Mouse (Mus musculus): ENCODE data around the gene P2rx3. TPM values are rescaled to one million over a fixed set of nuclear protein-coding genes. Genes with fewer than 3 reads are reported as not detected.

P2rx3 gene
- polyA plus RNA-seq, 1 experiment: 53.1 TPM

DNA sequence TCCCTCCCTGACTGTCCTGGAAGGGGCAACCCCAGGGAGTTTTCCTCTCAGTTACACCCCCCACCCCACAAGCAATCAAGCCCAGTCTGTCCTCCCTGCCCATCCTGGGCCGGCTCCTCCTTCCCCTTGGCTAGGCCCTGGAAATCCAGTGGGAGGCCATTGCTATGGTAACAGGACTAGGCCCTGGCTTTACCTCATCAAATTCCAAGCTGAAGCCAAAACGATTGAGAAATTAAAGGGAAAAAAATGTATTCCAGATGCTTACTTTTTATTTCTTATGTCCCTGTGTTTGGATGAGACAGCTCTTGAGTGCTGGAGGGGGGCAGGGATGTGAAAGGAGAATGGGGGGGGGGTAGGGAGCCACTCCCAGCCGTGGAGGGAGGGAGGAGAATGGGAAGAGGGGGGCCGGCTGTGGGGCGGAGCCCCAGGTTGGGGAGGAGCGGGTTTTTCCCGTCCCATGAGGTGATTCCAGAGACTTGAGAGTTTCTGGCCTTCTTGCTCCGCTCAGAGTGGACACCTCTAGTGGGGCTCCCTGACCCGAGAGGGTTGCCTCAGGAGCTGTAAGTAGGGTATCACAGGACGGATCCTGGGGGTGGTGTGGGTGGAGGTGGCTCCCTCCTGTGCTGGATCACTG, 12.9 kb upstream of the P2rx3 start:
- Histone ChIP-seq H3K36me3 (ENCODE audit: control insufficient read depth, insufficient read depth) (peaks cover 39% of the 10 kb centered on the region), H3K4me2 (ENCODE audit: low read depth) (peak overlapping the region; percentile 89), H3K4me3 (peak overlapping the region; percentile 77), H3ac (ENCODE audit: control insufficient read depth, insufficient read length) (peak overlapping the region; percentile 20), H3K27me3 (ENCODE audit: control insufficient read depth, insufficient read depth, insufficient read length) (no peaks in the 10 kb centered on the region), H3K79me2 (ENCODE audit: control insufficient read depth, insufficient read depth) (peaks cover 55% of the 10 kb centered on the region)
- no peak for TF ChIP-seq MAX (IDR thresholded peaks at IDR 0.05; ENCODE audit: low read depth)
- TF ChIP-seq POLR2A (IDR thresholded peaks at IDR 0.05; ENCODE audit: insufficient read length, low read depth): peak; percentile 45
- 0 out of 2 replicates have a peak, but pooled peaks have one; percentile 11 for TF ChIP-seq CEBPB (IDR thresholded peaks at IDR 0.05; ENCODE audit: insufficient read depth, poor library complexity, severe bottlenecking)
- TF ChIP-seq USF1 (IDR thresholded peaks at IDR 0.05; ENCODE audit: low read depth): no peak
- TF ChIP-seq POLR2AphosphoS2 (IDR thresholded peaks at IDR 0.05; ENCODE audit: insufficient read length, low read depth): no peak
- TF ChIP-seq REST (IDR thresholded peaks at IDR 0.05; ENCODE audit: insufficient read depth, insufficient read length): no peak
- no peak for TF ChIP-seq E2F4 (IDR thresholded peaks at IDR 0.05; ENCODE audit: insufficient read depth)
- no peak for TF ChIP-seq MYOG (IDR thresholded peaks at IDR 0.05; ENCODE audit: control insufficient read depth in 1 of 3, insufficient read depth in 1 of 3, insufficient read length in 2 of 3, low read depth in 2 of 3)
- TF ChIP-seq TCF3 (IDR thresholded peaks at IDR 0.05; ENCODE audit: insufficient read length, low read depth): no peak
- no peak for TF ChIP-seq MYOD1 (IDR thresholded peaks at IDR 0.05; ENCODE audit: control insufficient read depth in 1 of 3, insufficient read length in 2 of 3, low read depth in 2 of 3)
- TF ChIP-seq SRF (IDR thresholded peaks at IDR 0.05; ENCODE audit: control insufficient read depth, insufficient read length, low read depth): no peak
- TF ChIP-seq TCF12 (IDR thresholded peaks at IDR 0.05; ENCODE audit: insufficient read depth, poor library complexity, severe bottlenecking): no peak

DNA sequence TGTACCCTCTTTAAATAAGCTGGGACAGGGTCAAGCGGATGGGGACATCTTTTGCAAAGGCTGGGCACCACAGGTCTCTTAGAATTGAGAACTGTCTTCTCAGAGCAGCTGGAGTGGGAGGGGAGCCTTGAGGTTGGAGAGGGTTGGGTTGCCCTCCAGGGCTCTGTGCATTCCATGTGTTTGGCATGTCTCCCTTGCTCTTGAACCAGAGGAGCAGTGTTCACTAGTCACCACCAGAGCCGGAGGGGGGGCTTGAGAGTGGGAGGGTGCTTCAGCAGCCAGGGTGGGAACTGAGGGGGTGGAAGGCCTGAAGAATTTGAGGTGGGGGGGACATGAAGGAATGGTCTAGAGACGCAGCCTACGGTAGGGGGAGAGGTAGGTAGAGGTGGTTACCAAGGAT, 12.0 kb upstream of the P2rx3 start:
- peak overlapping the region; percentile 77 for H3K4me3 ChIP-seq
- peak in 1 of 3 experiments; percentile 38 for TF ChIP-seq MYOG (IDR thresholded peaks at IDR 0.05; ENCODE audit: control insufficient read depth in 1 of 3, insufficient read depth in 1 of 3, insufficient read length in 2 of 3, low read depth in 2 of 3)
- TF ChIP-seq SRF (IDR thresholded peaks at IDR 0.05; ENCODE audit: control insufficient read depth, insufficient read length, low read depth): no peak
- no peak overlapping the region for H3ac ChIP-seq (ENCODE audit: control insufficient read depth, insufficient read length)

DNA sequence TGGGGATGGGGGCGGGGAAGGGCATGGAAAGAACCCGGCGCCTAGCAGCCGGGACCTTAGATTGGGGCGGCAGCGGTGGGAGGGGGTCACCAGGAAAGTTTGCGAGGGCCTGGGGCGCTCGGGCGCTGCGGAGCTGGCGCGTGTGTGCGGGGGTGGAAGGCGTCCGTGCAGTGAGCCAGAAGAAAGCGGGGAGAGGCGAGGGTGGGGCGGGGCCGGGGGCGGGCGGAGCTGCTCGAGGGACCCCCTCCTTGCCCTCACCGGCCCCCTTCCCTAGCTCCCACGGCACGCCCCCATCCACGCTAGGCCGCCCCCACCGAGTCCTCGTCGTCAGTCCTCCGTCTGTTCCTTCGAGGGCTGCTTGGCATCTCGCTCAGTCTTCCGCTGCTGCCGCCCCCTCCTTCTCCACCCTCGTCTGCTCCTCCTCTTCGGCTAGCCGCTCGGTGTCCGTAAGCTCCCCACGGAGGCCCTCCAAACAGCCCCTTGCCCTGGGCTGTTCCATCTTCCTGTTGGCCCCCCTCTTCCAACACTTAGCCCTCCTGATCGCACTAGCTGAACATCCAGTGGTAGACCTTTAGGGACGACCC, 11.0 kb upstream of the P2rx3 start:
- Histone ChIP-seq H3K27me3 (ENCODE audit: control insufficient read depth, insufficient read depth, insufficient read length) (no peaks in the 10 kb centered on the region), H3K79me2 (ENCODE audit: control insufficient read depth, insufficient read depth) (peaks cover 39% of the 10 kb centered on the region), H3K36me3 (ENCODE audit: control insufficient read depth, insufficient read depth) (peaks cover 29% of the 10 kb centered on the region)

More for the DNA sequence above, 12.0 kb upstream of the P2rx3 start:
- Histone ChIP-seq H3K36me3 (ENCODE audit: control insufficient read depth, insufficient read depth) (peaks cover 36% of the 10 kb centered on the region), H3K27me3 (ENCODE audit: control insufficient read depth, insufficient read depth, insufficient read length) (no peaks in the 10 kb centered on the region), H3K79me2 (ENCODE audit: control insufficient read depth, insufficient read depth) (peaks cover 49% of the 10 kb centered on the region), H3K4me2 (ENCODE audit: low read depth) (peak overlapping the region; percentile 89)

DNA sequence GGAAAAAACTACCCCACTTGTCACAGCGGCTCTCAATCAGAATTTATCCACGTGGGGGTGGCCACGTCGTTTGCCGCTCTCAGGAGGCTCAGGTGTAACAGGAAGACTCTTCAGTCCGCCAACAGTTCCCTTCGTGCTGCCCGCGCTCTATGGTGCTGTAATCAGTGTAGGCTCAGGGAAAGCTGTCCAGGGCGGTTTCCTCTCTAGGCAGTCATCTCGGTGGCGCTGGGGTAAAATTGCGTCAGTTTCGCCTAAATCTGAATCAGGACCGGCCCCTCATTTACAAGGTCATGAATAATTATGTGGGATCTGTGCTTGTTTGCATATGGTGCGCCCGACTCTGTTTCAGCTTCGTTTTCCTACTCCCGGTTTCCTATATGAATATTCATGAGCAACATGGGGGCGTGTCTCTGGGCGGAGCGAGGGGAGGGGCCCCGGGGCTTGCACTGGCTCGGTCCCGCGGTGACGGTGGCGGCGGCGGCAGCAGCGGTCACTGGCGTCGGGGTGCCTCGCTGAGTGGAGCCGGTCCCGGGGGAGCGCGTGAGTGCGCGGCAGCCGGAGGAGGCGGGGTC, 10.4 kb upstream of the P2rx3 start, which contains the start of gene Tnks1bp1:
Tnks1bp1 (plus strand) TSS at position 427 of the 572 bp plus-strand sequence.
- Histone ChIP-seq H3K4me3 (peak within 1 kb of the TSS; percentile 77), H3ac (ENCODE audit: control insufficient read depth, insufficient read length) (peak within 1 kb of the TSS; percentile 71), H3K36me3 (ENCODE audit: control insufficient read depth, insufficient read depth) (peaks cover 32% of the 10 kb centered on the region), H3K79me2 (ENCODE audit: control insufficient read depth, insufficient read depth) (peaks cover 34% of the 10 kb centered on the region), H3K27me3 (ENCODE audit: control insufficient read depth, insufficient read depth, insufficient read length) (no peaks in the 10 kb centered on the region), H3K4me2 (ENCODE audit: low read depth) (peak within 1 kb of the TSS; percentile 89)
- peak; percentile 3 for TF ChIP-seq E2F4 (IDR thresholded peaks at IDR 0.05; ENCODE audit: insufficient read depth)
- TF ChIP-seq CEBPB (IDR thresholded peaks at IDR 0.05; ENCODE audit: insufficient read depth, poor library complexity, severe bottlenecking): peak; percentile 82
- peak; percentile 75 for TF ChIP-seq POLR2A (IDR thresholded peaks at IDR 0.05; ENCODE audit: insufficient read length, low read depth)
- peak; percentile 86 for TF ChIP-seq POLR2AphosphoS2 (IDR thresholded peaks at IDR 0.05; ENCODE audit: insufficient read length, low read depth)
- no peak for TF ChIP-seq TCF3 (IDR thresholded peaks at IDR 0.05; ENCODE audit: insufficient read length, low read depth)
- no peak for TF ChIP-seq USF1 (IDR thresholded peaks at IDR 0.05; ENCODE audit: low read depth)
- TF ChIP-seq SRF (IDR thresholded peaks at IDR 0.05; ENCODE audit: control insufficient read depth, insufficient read length, low read depth): peak; percentile 6
- peak in 1 of 3 experiments; percentile 4 for TF ChIP-seq MYOG (IDR thresholded peaks at IDR 0.05; ENCODE audit: control insufficient read depth in 1 of 3, insufficient read depth in 1 of 3, insufficient read length in 2 of 3, low read depth in 2 of 3)
- TF ChIP-seq MAX (IDR thresholded peaks at IDR 0.05; ENCODE audit: low read depth): no peak
- TF ChIP-seq REST (IDR thresholded peaks at IDR 0.05; ENCODE audit: insufficient read depth, insufficient read length): no peak
- TF ChIP-seq TCF12 (IDR thresholded peaks at IDR 0.05; ENCODE audit: insufficient read depth, poor library complexity, severe bottlenecking): no peak
- TF ChIP-seq MYOD1 (IDR thresholded peaks at IDR 0.05; ENCODE audit: control insufficient read depth in 1 of 3, insufficient read length in 2 of 3, low read depth in 2 of 3): peak in 1 of 3 experiments; percentile 33

More for the DNA sequence above, 11.0 kb upstream of the P2rx3 start:
- Histone ChIP-seq H3K4me3 (peak overlapping the region; percentile 77), H3ac (ENCODE audit: control insufficient read depth, insufficient read length) (peak overlapping the region; percentile 71), H3K4me2 (ENCODE audit: low read depth) (peak overlapping the region; percentile 89)
- no peak for TF ChIP-seq MYOD1 (IDR thresholded peaks at IDR 0.05; ENCODE audit: control insufficient read depth in 1 of 3, insufficient read length in 2 of 3, low read depth in 2 of 3)
- peak; percentile 51 for TF ChIP-seq POLR2AphosphoS2 (IDR thresholded peaks at IDR 0.05; ENCODE audit: insufficient read length, low read depth)
- peak; percentile 65 for TF ChIP-seq POLR2A (IDR thresholded peaks at IDR 0.05; ENCODE audit: insufficient read length, low read depth)
- TF ChIP-seq CEBPB (IDR thresholded peaks at IDR 0.05; ENCODE audit: insufficient read depth, poor library complexity, severe bottlenecking): no peak
- no peak for TF ChIP-seq TCF12 (IDR thresholded peaks at IDR 0.05; ENCODE audit: insufficient read depth, poor library complexity, severe bottlenecking)
